Mouse (Mus musculus): ENCODE measurements around the gene Avpr2.

Gene Avpr2

GRCm38 (mm10) chrX:73916945-73917344 lies 25.0 kb downstream of the Avpr2 start:
- peak; percentile 9 for DNase-seq (ENCODE audit: low read depth, low spot score)

GRCm38 (mm10) chrX:73918631-73919030 lies 26.7 kb downstream of the Avpr2 start:
- DNase-seq (ENCODE audit: low read depth, low spot score): no peak

GRCm38 (mm10) chrX:73921285-73921822 lies 29.5 kb downstream of the Avpr2 start:
- DNase-seq (ENCODE audit: low read depth, low spot score): no peak

GRCm38 (mm10) chrX:73921823-73922549 lies 30.1 kb downstream of the Avpr2 start, which contains the start of the genes Arhgap4 and Naa10:
Arhgap4 (minus strand) TSS chrX:73921870.
Naa10 (minus strand) TSS chrX:73921944.
- peak; percentile 93 for DNase-seq (ENCODE audit: low read depth, low spot score)

- DNase-seq (ENCODE audit: low read depth, low spot score): no peak
These were observed 30.6 kb downstream of the Avpr2 start for GRCm38 (mm10) chrX:73922550-73922882.

GRCm38 (mm10) chrX:73930402-73931062 lies 38.6 kb downstream of the Avpr2 start, which contains the start of gene Renbp:
Renbp (minus strand) TSS chrX:73930850.
- peak; percentile 96 for DNase-seq (ENCODE audit: low read depth, low spot score)

- no peak for DNase-seq (ENCODE audit: low read depth, low spot score)
These were observed 40.0 kb downstream of the Avpr2 start for GRCm38 (mm10) chrX:73931871-73932270.

DNA sequence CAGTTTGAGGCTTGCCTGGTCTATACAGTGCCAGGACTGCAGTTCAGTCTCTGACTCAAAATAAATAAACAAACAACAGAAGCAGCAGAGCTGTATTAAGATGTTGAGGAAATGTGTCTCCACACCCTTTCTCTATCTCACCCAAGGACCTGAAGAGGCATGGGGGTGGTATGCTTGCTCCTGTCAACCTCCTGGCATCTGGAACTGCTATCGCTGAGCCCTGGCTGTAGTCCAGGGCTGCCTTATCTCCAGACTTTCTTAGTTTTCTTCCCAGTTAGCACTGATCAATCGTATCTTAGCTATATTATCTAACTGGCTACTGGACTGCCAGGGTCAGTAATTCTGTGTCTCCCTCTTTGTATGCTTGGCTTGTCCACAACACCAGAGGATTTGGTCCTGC lies 50.0 kb downstream of the Avpr2 start:
- DNase-seq (ENCODE audit: low read depth, low spot score): no peak

DNA sequence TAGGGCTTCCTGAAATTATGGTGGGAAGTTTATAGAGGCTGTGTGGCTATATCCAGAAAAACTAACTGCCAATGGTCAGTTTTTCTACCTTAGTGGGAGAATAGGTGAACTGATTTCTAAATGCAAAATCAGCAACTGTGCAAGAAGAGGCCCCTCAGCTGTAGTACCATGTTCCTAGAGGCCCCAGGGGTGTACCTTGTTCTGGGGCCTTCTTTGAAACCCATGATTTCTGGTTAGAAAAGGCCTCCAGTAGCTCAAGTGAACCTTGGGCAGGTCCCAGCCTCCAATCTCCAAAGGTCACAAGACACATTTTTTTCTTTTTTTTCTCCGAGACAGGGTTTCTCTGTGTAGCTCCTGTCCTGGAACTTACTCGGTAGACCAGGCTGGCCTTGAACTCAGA lies 50.4 kb downstream of the Avpr2 start:
- DNase-seq (ENCODE audit: low read depth, low spot score): no peak
